Mouse (Mus musculus) heart, adult 2 months (tissue): ENCODE results near the gene Pbx1. TPM values are rescaled to one million over a fixed set of nuclear protein-coding genes. Genes with fewer than 3 reads are reported as not detected.

Experiments
- DNase-seq, 2 experiments: peaks; one replicate each; pipeline ENCODE4 v3.0.0; 2021
- H3K27ac ChIP-seq: fragments of 200-600 bp; 2 replicates; pipeline ENCODE4 v1.8.1; 2022
- H3K27me3 ChIP-seq: fragments of 200-500 bp; 2 replicates; pipeline ENCODE4 v1.6.1; 2012; ENCODE audit warnings: mild to moderate bottlenecking, low read length, inconsistent platforms, mixed read lengths; ENCODE audit not compliant: control insufficient read depth, insufficient read depth
- H3K36me3 ChIP-seq: fragments of 200-500 bp; 2 replicates; pipeline ENCODE4 v1.6.1; 2012; ENCODE audit warnings: low read length, inconsistent platforms; ENCODE audit not compliant: control insufficient read depth, insufficient read depth
- H3K4me1 ChIP-seq: fragments of 200-500 bp; 2 replicates; pipeline ENCODE4 v1.6.1; 2011; ENCODE audit warnings: low read length; ENCODE audit not compliant: control insufficient read depth, insufficient read depth
- H3K4me3 ChIP-seq: fragments of 200-600 bp; 2 replicates; pipeline ENCODE4 v1.8.1; 2022
- H3K79me2 ChIP-seq: fragments of 200-500 bp; replicated peaks from 2 replicates; pipeline ENCODE4 v1.6.1; 2012; ENCODE audit warnings: mild to moderate bottlenecking, inconsistent platforms, low read length, moderate library complexity, mixed read lengths; ENCODE audit not compliant: control insufficient read depth, insufficient read depth
- H3K9ac ChIP-seq: fragments of 200-500 bp; 2 replicates; pipeline ENCODE4 v1.6.1; 2012; ENCODE audit warnings: low read depth, mild to moderate bottlenecking, control low read depth, inconsistent platforms, low read length, mixed read lengths
- CTCF ChIP-seq: fragments of 200-600 bp; IDR thresholded peaks from 2 replicates; pipeline ENCODE4 v1.8.1; 2022; ENCODE audit warnings: antibody characterized with exemption, mild to moderate bottlenecking, moderate library complexity
- EP300 ChIP-seq: fragments of 200-500 bp; IDR thresholded peaks from 2 replicates; pipeline ENCODE4 v1.6.1; 2011; ENCODE audit warnings: low read depth, low read length, control low read depth; ENCODE audit not compliant: insufficient read depth
- POLR2A ChIP-seq: fragments of 200-500 bp; IDR thresholded peaks from 2 replicates; pipeline ENCODE4 v1.6.1; 2011; ENCODE audit warnings: mild to moderate bottlenecking, low read depth, low read length, control low read depth; ENCODE audit not compliant: insufficient read depth
- WGBS: fragments of 180-500 bp; shearing (Covaris S2); methylation state at CpG from one replicate; pipeline ENCODE4 v1.1.7; 2018; 5-methylcytosine and 5-hydroxymethylcytosine counted together
- intact Hi-C: fragments of 180-260 bp; cut with DNase I; formaldehyde crosslinking; loops from one replicate; pipeline ENCODE4 v1.15.1; 2025
- polyA plus RNA-seq: library from polyadenylated mRNA; depleted of rRNA; stranded (reverse); fragments of >200 nt; gene quantifications from 2 replicates; pipeline ENCODE4 v1.2.3, GENCODE M21; 2012
- total RNA-seq, 2 experiments: library from RNA; stranded (reverse); gene quantifications; 2 replicates each; pipeline ENCODE4 v1.2.3; 2021

The Pbx1 gene
- total and polyA plus RNA-seq, 3 experiments, result 33.1 to 54.7 (median 52.8) TPM

DNA sequence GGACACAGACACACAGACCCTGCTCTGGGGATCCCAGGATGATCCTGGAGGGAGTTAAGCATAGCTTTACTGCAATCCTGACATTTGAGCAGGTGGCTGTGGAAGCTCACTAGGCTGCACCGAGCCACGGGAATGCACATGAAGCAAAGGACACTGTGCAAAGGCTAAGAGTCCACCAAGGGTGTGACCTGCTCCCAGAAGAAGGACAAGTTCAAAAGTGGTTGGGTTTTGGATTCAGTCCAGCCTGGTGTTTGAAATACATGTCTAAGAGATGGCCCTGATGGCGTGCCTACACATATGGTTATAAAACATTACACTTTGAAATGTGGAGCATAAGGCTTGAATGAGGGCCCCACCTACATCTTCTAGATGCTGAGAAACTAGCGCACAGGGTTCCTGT lies 50.6 kb downstream of the Pbx1 start:
- Histone ChIP-seq H3K36me3 (peaks cover 5% of the 10 kb centered on the region), H3K27me3 (no peaks in the 10 kb centered on the region), H3K27ac (peak overlapping the region; percentile 93), H3K79me2 (no peaks in the 10 kb centered on the region), H3K9ac (no peak overlapping the region), H3K4me1 (peaks cover 14% of the 10 kb centered on the region), H3K4me3 (no peak overlapping the region)
- TF ChIP-seq POLR2A, result no peak
- TF ChIP-seq CTCF, result no peak
- TF ChIP-seq EP300, result no peak
- intact Hi-C loops, result no loop called here
- DNase-seq, result no peak
- 74% methylated on average over 4 of the region's 4 CpGs for WGBS

DNA sequence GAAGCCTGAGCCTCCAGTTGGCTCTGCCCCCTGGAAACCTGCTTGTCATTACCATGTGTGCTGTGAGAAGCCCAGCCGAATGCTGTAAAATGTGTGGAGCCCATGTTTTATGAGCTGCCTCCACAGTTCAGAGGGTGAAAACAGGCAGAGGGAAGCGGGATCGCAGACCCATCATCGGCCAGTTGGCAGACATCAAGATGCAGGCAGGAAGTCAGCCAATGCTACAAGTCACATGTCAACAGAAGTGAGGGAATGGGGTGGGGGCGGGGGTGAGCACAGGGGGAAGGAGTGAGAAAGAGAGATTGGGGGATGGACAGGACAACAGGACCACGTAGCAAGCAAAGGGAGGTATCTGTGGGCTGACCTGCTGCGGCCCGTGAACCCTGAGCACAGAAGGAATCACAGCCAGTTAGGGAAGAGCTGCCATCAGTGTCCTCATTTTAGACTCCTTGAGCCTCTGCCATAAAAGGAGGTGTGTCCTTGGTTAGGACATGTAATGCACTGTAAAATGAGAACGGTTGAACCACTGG lies 51.8 kb downstream of the Pbx1 start:
- TF ChIP-seq EP300 (peak; percentile 72; the same call in 1 of the 2 replicates), CTCF (no peak), POLR2A (no peak)
- peaks cover 5% of the 10 kb centered on the region for H3K36me3 ChIP-seq
- H3K79me2 ChIP-seq, result no peaks in the 10 kb centered on the region
- peaks cover 14% of the 10 kb centered on the region for H3K4me1 ChIP-seq
- no peak overlapping the region for H3K9ac ChIP-seq
- peak; percentile 60 to 73 for DNase-seq
- H3K27ac ChIP-seq, result peak overlapping the region; percentile 93
- intact Hi-C loops, result no loop called here
- no peaks in the 10 kb centered on the region for H3K27me3 ChIP-seq
- H3K4me3 ChIP-seq, result no peak overlapping the region
- 29% methylated on average over 9 of the region's 9 CpGs for WGBS

DNA sequence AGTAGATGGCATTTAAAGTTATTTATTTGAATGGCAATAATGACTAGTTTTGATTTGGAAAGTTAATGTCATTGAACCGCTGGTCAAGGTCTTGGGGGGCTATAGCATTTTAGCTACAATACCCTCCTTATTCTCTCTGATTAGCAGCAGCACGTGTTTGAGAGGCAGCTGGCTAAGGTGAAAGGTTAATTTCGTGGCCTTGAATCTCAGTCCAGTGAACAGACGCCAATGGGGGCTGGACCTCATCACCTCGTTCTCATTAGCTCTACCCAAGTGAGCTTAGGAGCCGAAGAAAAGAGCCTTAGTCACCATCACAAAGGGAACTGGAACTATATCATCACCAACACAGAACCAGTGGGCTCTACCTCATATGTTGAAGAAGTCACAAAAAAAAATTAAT lies 54.4 kb downstream of the Pbx1 start:
- 71% methylated on average over 6 of the region's 6 CpGs for WGBS
- Histone ChIP-seq H3K36me3 (no peaks in the 10 kb centered on the region; the same call in 1 of the 2 replicates), H3K79me2 (peaks cover 2% of the 10 kb centered on the region; the same call in 1 of the 2 replicates), H3K4me1 (peaks cover 9% of the 10 kb centered on the region), H3K27ac (peak overlapping the region; percentile 7; the same call in 1 of the 2 replicates), H3K4me3 (no peak overlapping the region), H3K27me3 (no peaks in the 10 kb centered on the region), H3K9ac (no peak overlapping the region)
- TF ChIP-seq POLR2A (no peak), CTCF (no peak), EP300 (no peak)
- no peak for DNase-seq
- intact Hi-C loops, result loop anchor here (5.0 to 10.0 kb wide), 4 partner anchors 90 to 967 kb away; no protein-coding TSS in a partner anchor

DNA sequence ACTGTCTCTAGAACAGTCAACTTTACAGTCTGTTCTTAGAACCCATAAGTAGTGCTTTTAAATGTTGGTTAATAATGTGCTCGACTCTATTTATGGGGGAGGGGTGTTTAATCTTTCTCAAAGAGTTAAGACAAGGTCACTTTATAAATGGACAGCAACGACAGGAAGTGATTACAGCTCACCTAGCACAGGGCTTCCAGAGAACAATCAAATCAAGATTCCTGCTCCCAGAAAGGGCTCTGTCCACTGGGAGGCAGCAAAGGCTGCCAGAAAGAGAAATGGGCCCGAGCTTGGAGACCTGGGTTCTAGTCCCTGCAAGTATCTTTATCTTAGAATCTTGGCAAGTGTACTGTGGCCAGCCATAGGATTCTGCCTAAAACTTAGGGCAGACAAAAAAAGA lies 55.7 kb downstream of the Pbx1 start:
- intact Hi-C loops, result loop anchor here (5.0 to 10.0 kb wide), 4 partner anchors 89 to 968 kb away; no protein-coding TSS in a partner anchor
- Histone ChIP-seq H3K27me3 (no peaks in the 10 kb centered on the region), H3K27ac (peak overlapping the region; percentile 62), H3K36me3 (no peaks in the 10 kb centered on the region; the same call in none of the 2 replicates), H3K79me2 (peaks cover 2% of the 10 kb centered on the region; the same call in 1 of the 2 replicates), H3K4me1 (peaks cover 7% of the 10 kb centered on the region), H3K4me3 (no peak overlapping the region), H3K9ac (no peak overlapping the region)
- TF ChIP-seq CTCF (peak; percentile 77), EP300 (0 out of 2 replicates have a peak, but pooled peaks have one; percentile 38), POLR2A (no peak)
- DNase-seq, result peak in 1 of 2 experiments; percentile 49
- 8% methylated on average over 3 of the region's 3 CpGs for WGBS

DNA sequence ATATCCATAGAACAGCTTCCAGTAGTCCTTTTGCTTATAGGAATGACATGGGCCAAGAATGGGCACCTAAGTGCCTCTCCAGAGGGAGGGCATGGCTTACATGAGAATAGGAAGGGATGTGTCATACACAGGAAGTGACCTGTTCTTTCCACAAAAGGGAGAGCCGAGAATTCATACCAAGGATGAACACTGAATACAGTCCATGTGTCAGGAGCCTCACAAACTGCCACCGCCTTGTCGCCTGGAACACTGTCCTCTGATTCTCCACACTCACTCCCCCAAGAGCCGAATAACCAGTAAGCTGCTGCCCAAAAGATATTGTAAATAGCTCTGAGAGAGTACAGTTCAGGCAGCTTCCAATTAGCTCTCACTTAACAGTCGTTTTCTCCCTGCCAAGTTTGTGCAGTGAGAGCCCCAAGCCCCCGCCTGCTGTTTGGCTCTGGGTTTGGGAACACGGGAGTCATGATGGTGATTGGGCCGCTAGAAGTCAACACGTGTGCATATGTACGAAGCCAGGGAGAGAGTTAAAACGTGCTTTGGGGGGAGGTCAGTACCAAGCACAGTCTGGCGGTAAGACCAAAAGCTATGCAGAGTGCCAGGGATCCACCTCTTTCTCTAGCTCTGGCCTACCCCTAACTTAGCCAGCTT lies 57.0 kb downstream of the Pbx1 start:
- Histone ChIP-seq H3K79me2 (peaks cover 2% of the 10 kb centered on the region; the same call in 1 of the 2 replicates), H3K9ac (no peak overlapping the region), H3K36me3 (no peaks in the 10 kb centered on the region; the same call in none of the 2 replicates), H3K27me3 (no peaks in the 10 kb centered on the region), H3K4me3 (no peak overlapping the region), H3K4me1 (peaks cover 3% of the 10 kb centered on the region), H3K27ac (peak overlapping the region; percentile 62)
- intact Hi-C loops, result loop anchor here (5.0 to 10.0 kb wide), 4 partner anchors 88 to 970 kb away; no protein-coding TSS in a partner anchor
- TF ChIP-seq EP300 (0 out of 2 replicates have a peak, but pooled peaks have one; percentile 4), CTCF (no peak), POLR2A (no peak)
- peak in 1 of 2 experiments; percentile 65 for DNase-seq
- WGBS, result 31% methylated on average over 12 of the region's 12 CpGs

DNA sequence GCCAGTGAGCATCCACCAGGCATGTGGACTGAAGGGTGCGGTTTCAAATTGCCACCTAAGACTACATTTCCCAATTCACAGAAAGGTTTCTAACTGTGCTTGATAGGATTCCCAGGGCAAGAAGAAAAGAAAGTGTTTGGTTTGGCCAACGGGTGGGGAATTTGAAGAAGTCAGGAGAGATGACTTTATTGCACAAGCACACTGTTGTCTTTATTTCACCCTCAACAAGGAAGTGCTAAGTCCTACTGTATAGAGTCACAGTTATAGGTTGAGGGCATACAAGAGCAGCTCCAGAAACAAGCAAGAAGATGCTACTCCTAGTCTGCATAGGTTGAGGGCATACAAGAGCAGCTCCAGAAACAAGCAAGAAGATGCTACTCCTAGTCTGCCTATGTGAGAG lies 60.0 kb downstream of the Pbx1 start:
- Histone ChIP-seq H3K4me1 (peaks cover 2% of the 10 kb centered on the region), H3K27me3 (no peaks in the 10 kb centered on the region), H3K79me2 (peaks cover 2% of the 10 kb centered on the region; the same call in 1 of the 2 replicates), H3K9ac (no peak overlapping the region), H3K27ac (no peak overlapping the region), H3K4me3 (no peak overlapping the region), H3K36me3 (no peaks in the 10 kb centered on the region; the same call in none of the 2 replicates)
- no peak for TF ChIP-seq CTCF
- TF ChIP-seq EP300, result no peak
- no peak for TF ChIP-seq POLR2A
- intact Hi-C loops, result loop anchor here (10.0 kb wide), 2 partner anchors 523 to 973 kb away; no protein-coding TSS in a partner anchor
- no peak for DNase-seq
- 84% methylated on average over 2 of the region's 2 CpGs for WGBS
